Mouse (Mus musculus) heart, adult 2 months (tissue): ENCODE results near the gene Tbc1d4.

Experiments used
- EP300 ChIP-seq: fragments of 200-500 bp; IDR thresholded peaks from 2 replicates; pipeline ENCODE4 v1.6.1; 2011; ENCODE audit warnings: low read depth, low read length, control low read depth; ENCODE audit not compliant: insufficient read depth
- POLR2A ChIP-seq: fragments of 200-500 bp; IDR thresholded peaks from 2 replicates; pipeline ENCODE4 v1.6.1; 2011; ENCODE audit warnings: mild to moderate bottlenecking, low read depth, low read length, control low read depth; ENCODE audit not compliant: insufficient read depth

- TF ChIP-seq POLR2A (no peak), EP300 (no peak)
Measured at GRCm38 (mm10) chr14:101447857-101448256, 161.1 kb downstream of the Tbc1d4 start.
